ENCODE assay signal across 12 mouse cellular contexts in genomic region chr4:63745271-63745670, GRCm38 (mm10). TPM values are rescaled to one million over a fixed set of nuclear protein-coding genes. Genes with fewer than 3 reads are reported as not detected.
DNase-seq lines count a peak whose midpoint lies in the region; ATAC-seq and TF ChIP-seq lines count a peak whose summit lies in the region.
"Had no signal": no experiment of that assay in that cellular context is flagged by ENCODE, and none has a peak within 500 bp of the region (broad histone marks: within the 10 kb centered on the region; RNA-seq: fewer than 3 reads in every experiment).

No protein-coding gene starts in this region.

- H3K9ac ChIP-seq in heart, embryonic 15.5 days, result no peak overlapping the region
- no peak overlapping the region for H3K9ac ChIP-seq in kidney, postnatal 0 days (ENCODE audit: low read depth, low read length)
- no peak overlapping the region for H3K9ac ChIP-seq in liver, embryonic 12.5 days
- H3K9ac ChIP-seq: embryonic facial prominence, embryonic 15.5 days had no signal

- 35% methylated on average over 6 of the region's 6 CpGs for WGBS in heart, embryonic 15.5 days
- 54% methylated on average over 6 of the region's 6 CpGs for WGBS in kidney, postnatal 0 days
- 31% methylated on average over 6 of the region's 6 CpGs for WGBS in liver, embryonic 12.5 days (ENCODE audit: insufficient replicate concordance)

- no peak for TF ChIP-seq CTCF in kidney, postnatal 0 days (IDR thresholded peaks at IDR 0.05; ENCODE audit: low read depth)

- peak; percentile 18 to 32 for DNase-seq in cerebellum, postnatal 14 days
- no peak for DNase-seq in cerebellum, adult 9-10 months
- DNase-seq in kidney, postnatal 0 days (ENCODE audit: low spot score), result no peak
- DNase-seq in lung, postnatal 36 days, result peak; percentile 85
- DNase-seq in thymus, adult 18-20 months, result no peak
- DNase-seq in left cerebral cortex, postnatal 14 days (ENCODE audit: low spot score in 2 of 2), result no peak

- intact Hi-C loops in left cerebral cortex, postnatal 14 days (cut with DNase I), result no loop called here

- H3K4me2 ChIP-seq in heart, embryonic 15.5 days, result peak overlapping the region; percentile 40
- peak overlapping the region; percentile 39 for H3K4me2 ChIP-seq in kidney, postnatal 0 days (ENCODE audit: low read length)
- H3K4me2 ChIP-seq in liver, embryonic 12.5 days, result no peak overlapping the region
- H3K4me2 ChIP-seq: embryonic facial prominence, embryonic 15.5 days had no signal

- peaks cover 17% of the 10 kb centered on the region for H3K27me3 ChIP-seq in heart, embryonic 15.5 days
- H3K27me3 ChIP-seq in kidney, postnatal 0 days (ENCODE audit: insufficient read depth, low read length), result no peaks in the 10 kb centered on the region
- no peaks in the 10 kb centered on the region for H3K27me3 ChIP-seq in liver, embryonic 12.5 days (replicated peaks)
- H3K27me3 ChIP-seq: embryonic facial prominence, embryonic 15.5 days had no signal

- ATAC-seq in heart, embryonic 15.5 days (replicated peaks; ENCODE audit: insufficient number of reproducible peaks, insufficient read depth, low FRiP score, low read depth), result no peak
- no peak for ATAC-seq in kidney, postnatal 0 days (replicated peaks; ENCODE audit: low FRiP score, low read depth)
- ATAC-seq in liver, embryonic 12.5 days, result no peak

- no peaks in the 10 kb centered on the region for H3K9me3 ChIP-seq in heart, embryonic 15.5 days (replicated peaks)
- no peaks in the 10 kb centered on the region for H3K9me3 ChIP-seq in kidney, postnatal 0 days (replicated peaks; ENCODE audit: low read length)
- no peaks in the 10 kb centered on the region for H3K9me3 ChIP-seq in liver, embryonic 12.5 days (replicated peaks)
- H3K9me3 ChIP-seq: embryonic facial prominence, embryonic 15.5 days; megakaryocyte, embryonic 14.5 days had no signal

- H3K36me3 ChIP-seq in heart, embryonic 15.5 days, result no peaks in the 10 kb centered on the region
- no peaks in the 10 kb centered on the region for H3K36me3 ChIP-seq in kidney, postnatal 0 days (ENCODE audit: insufficient read depth, low read length)
- H3K36me3 ChIP-seq in liver, embryonic 12.5 days, result no peaks in the 10 kb centered on the region
- H3K36me3 ChIP-seq: embryonic facial prominence, embryonic 15.5 days had no signal

- H3K4me3 ChIP-seq in heart, embryonic 15.5 days, result no peak overlapping the region
- H3K4me3 ChIP-seq in kidney, postnatal 0 days (replicated peaks; ENCODE audit: low read depth, low read length), result no peak overlapping the region
- no peak overlapping the region for H3K4me3 ChIP-seq in liver, embryonic 12.5 days
- H3K4me3 ChIP-seq: embryonic facial prominence, embryonic 15.5 days; megakaryocyte, embryonic 14.5 days had no signal

- H3K27ac ChIP-seq in heart, embryonic 15.5 days, result no peak overlapping the region
- no peak overlapping the region for H3K27ac ChIP-seq in kidney, postnatal 0 days
- no peak overlapping the region for H3K27ac ChIP-seq in liver, embryonic 12.5 days
- H3K27ac ChIP-seq: embryonic facial prominence, embryonic 15.5 days had no signal

- peaks cover 17% of the 10 kb centered on the region for H3K4me1 ChIP-seq in heart, embryonic 15.5 days (replicated peaks)
- peaks cover 15% of the 10 kb centered on the region; the same call in 1 of the 2 replicates for H3K4me1 ChIP-seq in kidney, postnatal 0 days (replicated peaks; ENCODE audit: insufficient read depth, low read length)
- no peaks in the 10 kb centered on the region for H3K4me1 ChIP-seq in liver, embryonic 12.5 days
- H3K4me1 ChIP-seq: megakaryocyte, embryonic 14.5 days had no signal

RNA-seq across cellular contexts. Expression of gene Tnfsf15, which starts 0.4 kb away (rescaled TPM):
- polyA plus RNA-seq in heart, embryonic 15.5 days (2015; fragmentation: Nextera tagmentation; extraction: Ambion mirVana), result 0.06 and 0.14 TPM in 2 replicates
- polyA plus RNA-seq in kidney, postnatal 0 days (2015; fragmentation: Nextera tagmentation; extraction: Ambion mirVana), result 0.55 and 0.77 TPM in 2 replicates
- polyA plus RNA-seq in liver, embryonic 12.5 days (2016; fragmentation: Nextera tagmentation; extraction: Ambion mirVana), result not detected in 2 replicates
- under 1 TPM; 0.21 to 0.26 TPM for total RNA-seq in left cerebral cortex, postnatal 14 days (2021)
- total RNA-seq: gastrocnemius, adult 18-20 months; layer of hippocampus, postnatal 10 days had no signal

Comparison
In these comparisons a context has a peak if more than half of its experiments do, and no peak if none do; other contexts are left out.
1. DNase-seq: peak in cerebellum, postnatal 14 days (2 of 2) and lung, postnatal 36 days (single experiment); none in cerebellum, adult 9-10 months (single experiment), kidney, postnatal 0 days (single experiment), thymus, adult 18-20 months (0 of 2) and left cerebral cortex, postnatal 14 days (0 of 2).